Mouse (Mus musculus): Measurements from ENCODE around the gene Pcnp. TPM values are rescaled to one million over a fixed set of nuclear protein-coding genes. Genes with fewer than 3 reads are reported as not detected.
A peak's percentile ranks its signal among the peaks of the same experiment; 100 is the strongest.

Pcnp gene
- polyA plus RNA-seq, 1 experiment: 7.3 TPM

DNA sequence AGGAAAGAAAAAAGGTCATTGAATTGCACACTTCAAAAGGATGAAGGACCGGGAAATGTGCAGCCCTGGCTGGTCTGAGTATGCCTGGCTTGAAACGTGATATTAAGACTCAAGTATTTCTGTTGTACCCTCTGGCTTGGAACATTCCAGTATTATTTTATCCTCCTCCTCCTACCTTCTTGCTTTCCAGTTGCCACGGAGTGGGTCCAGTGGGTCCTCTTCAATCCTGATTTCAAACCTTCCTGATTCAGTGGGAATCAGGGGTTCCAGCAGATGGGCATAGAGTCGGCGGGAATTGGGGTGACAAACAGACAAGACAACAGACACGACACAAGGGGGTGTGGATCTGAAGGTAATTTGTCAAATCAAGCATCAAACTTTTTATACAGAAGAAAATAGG, 43.0 kb upstream of the Pcnp start:
- 87% methylated on average over 6 of the region's 6 CpGs for WGBS
- Histone ChIP-seq H3K4me1 (ENCODE audit: control insufficient read depth, insufficient read depth, insufficient read length) (peaks cover 6% of the 10 kb centered on the region; the same call in 1 of the 2 replicates), H3K27me3 (ENCODE audit: control insufficient read depth, insufficient read depth, low read length) (no peaks in the 10 kb centered on the region), H3K4me3 (ENCODE audit: extremely low read depth, insufficient read depth, insufficient read length) (no peak overlapping the region), H3K36me3 (ENCODE audit: control insufficient read depth, insufficient read depth, low read length) (no peaks in the 10 kb centered on the region), H3K27ac (ENCODE audit: insufficient read depth, low read length) (no peak overlapping the region)
- no peak for DNase-seq (ENCODE audit: low read depth in 1 of 2, low spot score in 2 of 2)
- TF ChIP-seq POLR2A (IDR thresholded peaks at IDR 0.05; ENCODE audit: low read depth, low read length) (no peak), CTCF (IDR thresholded peaks at IDR 0.05; ENCODE audit: extremely low read depth, insufficient read depth, insufficient read length, insufficient replicate concordance) (no peak)

DNA sequence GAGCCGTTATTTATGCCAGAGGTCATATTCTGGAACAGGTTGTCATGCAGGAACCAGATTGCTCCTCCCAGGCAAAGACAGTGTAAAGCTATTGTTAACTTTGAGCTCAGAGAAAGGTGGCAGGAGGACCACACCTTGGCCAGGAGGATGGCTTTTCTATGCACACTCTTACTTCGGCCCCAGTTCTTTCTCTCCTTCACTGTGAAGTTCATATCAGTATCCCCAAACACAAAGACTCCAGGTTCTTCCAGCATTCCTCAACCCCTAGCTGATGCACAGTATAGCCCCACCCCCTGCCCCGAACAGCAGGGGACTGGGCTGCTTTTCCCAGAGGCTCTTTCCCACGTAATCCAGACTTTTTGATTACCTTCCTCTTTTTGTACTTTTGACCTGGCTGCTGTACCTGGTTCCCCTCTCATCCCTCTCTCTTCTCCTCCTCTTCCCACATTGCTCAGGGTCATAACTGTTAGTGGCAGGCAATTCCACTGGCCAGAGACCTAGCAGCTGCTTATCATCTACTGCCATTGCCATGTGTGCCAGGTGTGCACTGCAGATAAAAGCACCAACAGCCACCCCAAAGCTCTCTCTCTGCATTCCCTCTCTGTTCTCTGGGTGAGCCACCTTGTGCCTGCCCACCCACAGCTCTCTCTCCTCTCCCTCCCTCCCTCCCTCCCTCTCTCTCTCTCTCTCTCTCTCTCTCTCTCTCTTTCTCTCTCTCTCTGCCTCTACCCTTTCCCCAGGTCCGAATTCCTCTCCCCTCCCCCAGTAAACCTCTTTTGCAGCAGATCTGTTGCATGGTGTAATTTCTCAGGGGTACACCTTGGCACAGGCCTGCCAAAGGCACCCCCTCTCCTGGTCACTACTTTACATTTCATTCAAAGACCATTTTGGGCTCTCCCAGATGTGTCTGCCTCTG, 42.0 kb upstream of the Pcnp start:
- TF ChIP-seq CTCF (IDR thresholded peaks at IDR 0.05; ENCODE audit: extremely low read depth, insufficient read depth, insufficient read length, insufficient replicate concordance): no peak
- H3K4me3 ChIP-seq (ENCODE audit: extremely low read depth, insufficient read depth, insufficient read length): no peak overlapping the region
- H3K27me3 ChIP-seq (ENCODE audit: control insufficient read depth, insufficient read depth, low read length): no peaks in the 10 kb centered on the region
- peaks cover 6% of the 10 kb centered on the region; the same call in 1 of the 2 replicates for H3K4me1 ChIP-seq (ENCODE audit: control insufficient read depth, insufficient read depth, insufficient read length)
- DNase-seq (ENCODE audit: low read depth in 1 of 2, low spot score in 2 of 2): no peak
- peak overlapping the region; percentile 62 for H3K27ac ChIP-seq (ENCODE audit: insufficient read depth, low read length)
- whole genome bisulfite sequencing: 74% methylated on average over 5 of the region's 5 CpGs
- H3K36me3 ChIP-seq (ENCODE audit: control insufficient read depth, insufficient read depth, low read length): no peaks in the 10 kb centered on the region

GRCm38 (mm10) chr16:56068523-56069070, 39.1 kb upstream of the Pcnp start:
- no peak overlapping the region for H3K4me3 ChIP-seq (ENCODE audit: extremely low read depth, insufficient read depth, insufficient read length)
- 42% methylated on average over 6 of the region's 6 CpGs for WGBS
- no peaks in the 10 kb centered on the region for H3K27me3 ChIP-seq (ENCODE audit: control insufficient read depth, insufficient read depth, low read length)
- peaks cover 4% of the 10 kb centered on the region; the same call in 1 of the 2 replicates for H3K4me1 ChIP-seq (ENCODE audit: control insufficient read depth, insufficient read depth, insufficient read length)
- H3K36me3 ChIP-seq (ENCODE audit: control insufficient read depth, insufficient read depth, low read length): no peaks in the 10 kb centered on the region
- TF ChIP-seq CTCF (IDR thresholded peaks at IDR 0.05; ENCODE audit: extremely low read depth, insufficient read depth, insufficient read length, insufficient replicate concordance) (no peak), POLR2A (IDR thresholded peaks at IDR 0.05; ENCODE audit: low read depth, low read length) (no peak)
- peak overlapping the region; percentile 87 for H3K27ac ChIP-seq (ENCODE audit: insufficient read depth, low read length)
- DNase-seq (ENCODE audit: low read depth in 1 of 2, low spot score in 2 of 2): peak; percentile 21 to 36

- H3K27me3 ChIP-seq (ENCODE audit: control insufficient read depth, insufficient read depth, low read length): no peaks in the 10 kb centered on the region
- peaks cover 13% of the 10 kb centered on the region for H3K4me1 ChIP-seq (ENCODE audit: control insufficient read depth, insufficient read depth, insufficient read length)
- no peak for TF ChIP-seq POLR2A (IDR thresholded peaks at IDR 0.05; ENCODE audit: low read depth, low read length)
- no peak for TF ChIP-seq CTCF (IDR thresholded peaks at IDR 0.05; ENCODE audit: extremely low read depth, insufficient read depth, insufficient read length, insufficient replicate concordance)
- H3K27ac ChIP-seq (ENCODE audit: insufficient read depth, low read length): no peak overlapping the region
- no peak overlapping the region for H3K4me3 ChIP-seq (ENCODE audit: extremely low read depth, insufficient read depth, insufficient read length)
- H3K36me3 ChIP-seq (ENCODE audit: control insufficient read depth, insufficient read depth, low read length): no peaks in the 10 kb centered on the region
- no peak for DNase-seq (ENCODE audit: low read depth in 1 of 2, low spot score in 2 of 2)
- WGBS: 74% methylated on average over 8 of the region's 8 CpGs
These were observed 36.6 kb upstream of the Pcnp start for GRCm38 (mm10) chr16:56066113-56066512.

GRCm38 (mm10) chr16:56064334-56064990, 34.9 kb upstream of the Pcnp start:
- no peaks in the 10 kb centered on the region for H3K27me3 ChIP-seq (ENCODE audit: control insufficient read depth, insufficient read depth, low read length)
- no peaks in the 10 kb centered on the region for H3K36me3 ChIP-seq (ENCODE audit: control insufficient read depth, insufficient read depth, low read length)
- DNase-seq (ENCODE audit: low read depth in 1 of 2, low spot score in 2 of 2): peak; percentile 34 to 65
- H3K4me1 ChIP-seq (ENCODE audit: control insufficient read depth, insufficient read depth, insufficient read length): peaks cover 13% of the 10 kb centered on the region
- peak overlapping the region; percentile 73 for H3K27ac ChIP-seq (ENCODE audit: insufficient read depth, low read length)
- TF ChIP-seq POLR2A (IDR thresholded peaks at IDR 0.05; ENCODE audit: low read depth, low read length) (no peak), CTCF (IDR thresholded peaks at IDR 0.05; ENCODE audit: extremely low read depth, insufficient read depth, insufficient read length, insufficient replicate concordance) (peak; percentile 4; the same call in 1 of the 2 replicates)
- peak overlapping the region; percentile 57 for H3K4me3 ChIP-seq (ENCODE audit: extremely low read depth, insufficient read depth, insufficient read length)
- 2% methylated on average over 20 of the region's 20 CpGs for WGBS

- H3K4me1 ChIP-seq (ENCODE audit: control insufficient read depth, insufficient read depth, insufficient read length): peaks cover 9% of the 10 kb centered on the region
- no peaks in the 10 kb centered on the region for H3K36me3 ChIP-seq (ENCODE audit: control insufficient read depth, insufficient read depth, low read length)
- no peak for DNase-seq (ENCODE audit: low read depth in 1 of 2, low spot score in 2 of 2)
- no peak for TF ChIP-seq POLR2A (IDR thresholded peaks at IDR 0.05; ENCODE audit: low read depth, low read length)
- no peak for TF ChIP-seq CTCF (IDR thresholded peaks at IDR 0.05; ENCODE audit: extremely low read depth, insufficient read depth, insufficient read length, insufficient replicate concordance)
- H3K27me3 ChIP-seq (ENCODE audit: control insufficient read depth, insufficient read depth, low read length): no peaks in the 10 kb centered on the region
- H3K27ac ChIP-seq (ENCODE audit: insufficient read depth, low read length): no peak overlapping the region
- WGBS: 82% methylated on average over 11 of the region's 11 CpGs
- no peak overlapping the region for H3K4me3 ChIP-seq (ENCODE audit: extremely low read depth, insufficient read depth, insufficient read length)
These were observed 33.4 kb upstream of the Pcnp start for GRCm38 (mm10) chr16:56062981-56063380.
